Mouse (Mus musculus) cerebellum, adult 2 months (tissue): Measurements from ENCODE around the gene Gm16223. TPM values are rescaled to one million over a fixed set of nuclear protein-coding genes. Genes with fewer than 3 reads are reported as not detected.

Source experiments
- DNase-seq, 2 experiments: peaks; one replicate each; pipeline ENCODE4 v3.0.0; 2021
- H3K27ac ChIP-seq: fragments of 200-500 bp; 2 replicates; pipeline ENCODE4 v1.5.1; 2012; ENCODE audit warnings: low read length, control low read depth, inconsistent platforms; ENCODE audit not compliant: insufficient read depth
- H3K27me3 ChIP-seq: fragments of 200-500 bp; 2 replicates; pipeline ENCODE4 v1.6.1; 2012; ENCODE audit warnings: inconsistent platforms, mild to moderate bottlenecking, low read length, moderate library complexity; ENCODE audit not compliant: control insufficient read depth, insufficient read depth
- H3K4me1 ChIP-seq: fragments of 200-500 bp; 2 replicates; pipeline ENCODE4 v1.6.1; 2011; ENCODE audit warnings: low read length; ENCODE audit not compliant: control insufficient read depth, insufficient read depth
- H3K4me3 ChIP-seq: fragments of 200-500 bp; replicated peaks from 2 replicates; pipeline ENCODE3; 2011; ENCODE audit warnings: mild to moderate bottlenecking, low read depth, low read length, control low read depth; ENCODE audit not compliant: insufficient read depth
- CTCF ChIP-seq: fragments of 200-500 bp; IDR thresholded peaks from 2 replicates; pipeline ENCODE4 v1.5.1; 2011; ENCODE audit warnings: low read depth, mild to moderate bottlenecking, control low read depth, low read length, moderate library complexity, borderline replicate concordance; ENCODE audit not compliant: insufficient read depth
- POLR2A ChIP-seq: fragments of 200-500 bp; IDR thresholded peaks from 2 replicates; pipeline ENCODE4 v1.6.1; 2011; ENCODE audit warnings: low read length, control low read depth, borderline replicate concordance; ENCODE audit not compliant: insufficient read depth
- WGBS: fragments of 180-500 bp; shearing (Covaris S2); methylation state at CpG from one replicate; pipeline ENCODE4 v1.1.7; 2018; 5-methylcytosine and 5-hydroxymethylcytosine counted together
- polyA plus RNA-seq: library from polyadenylated mRNA; depleted of rRNA; stranded (reverse); fragments of >200 nt; gene quantifications from 2 replicates; pipeline ENCODE4 v1.2.3, GENCODE M21; 2012; rRNA removed

Gene Gm16223
- 0.05 and 0.08 TPM in 2 replicates for polyA plus RNA-seq

DNA sequence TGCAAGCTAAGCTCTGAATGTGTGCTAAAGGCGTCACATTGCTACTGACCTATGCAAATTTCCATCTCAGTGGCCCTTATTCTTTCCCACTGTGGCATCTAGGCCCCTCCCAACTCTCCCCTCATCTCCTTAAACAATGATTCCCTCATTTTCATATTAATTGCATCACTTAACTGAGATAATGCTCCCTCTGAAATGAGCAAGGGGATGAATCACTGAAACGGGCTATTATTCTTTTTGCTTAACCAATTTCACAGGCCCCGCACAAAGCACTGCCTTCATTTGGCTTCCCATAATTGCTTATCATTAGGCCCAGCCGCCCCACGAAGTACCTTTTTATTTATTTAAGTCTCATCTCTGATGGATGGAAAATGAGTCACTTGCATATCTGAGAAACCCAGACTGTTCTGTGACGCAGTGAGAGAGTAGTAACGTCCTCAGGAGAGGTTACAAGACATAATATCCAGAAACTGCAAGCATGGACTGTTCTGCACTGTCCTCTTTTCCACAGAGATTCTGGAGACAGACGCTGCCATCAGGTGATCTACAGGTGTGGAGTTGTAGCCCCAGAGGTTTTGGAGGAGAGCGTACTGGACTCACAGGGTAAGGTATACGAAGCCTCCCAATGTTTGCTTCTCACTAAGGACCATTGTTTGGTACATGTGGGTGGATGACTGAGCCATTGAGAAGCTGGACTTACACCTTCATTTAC is at the start of gene Gm16223:
TSS of gene Gm16223 (plus strand) at position 485 of the 712 bp plus-strand sequence.
- Histone ChIP-seq H3K4me1 (peaks cover 5% of the 10 kb centered on the region; the same call in 1 of the 2 replicates), H3K27me3 (no peaks in the 10 kb centered on the region), H3K27ac (no peak within 1 kb of the TSS), H3K4me3 (no peak within 1 kb of the TSS)
- TF ChIP-seq CTCF (no peak), POLR2A (no peak)
- DNase-seq: no peak
- WGBS: 82% methylated on average over 10 of the region's 10 CpGs

- DNase-seq: no peak
- H3K27ac ChIP-seq: no peak overlapping the region
- 90% methylated on average over 3 of the region's 3 CpGs for WGBS
These were observed 45.7 kb upstream of the Gm16223 start for GRCm38 (mm10) chr5:42022029-42022428.

GRCm38 (mm10) chr5:42023521-42023920 is 44.2 kb upstream of the Gm16223 start:
- Histone ChIP-seq H3K4me3 (no peak overlapping the region), H3K4me1 (no peaks in the 10 kb centered on the region), H3K27me3 (no peaks in the 10 kb centered on the region), H3K27ac (no peak overlapping the region)
- WGBS: 69% methylated on average over 1 of the region's 1 CpGs
- TF ChIP-seq POLR2A (no peak), CTCF (no peak)
- DNase-seq: no peak

More at GRCm38 (mm10) chr5:42022029-42022428, 45.7 kb upstream of the Gm16223 start:
- Histone ChIP-seq H3K4me3 (no peak overlapping the region), H3K4me1 (no peaks in the 10 kb centered on the region), H3K27me3 (no peaks in the 10 kb centered on the region)
- TF ChIP-seq CTCF (no peak), POLR2A (no peak)

DNA sequence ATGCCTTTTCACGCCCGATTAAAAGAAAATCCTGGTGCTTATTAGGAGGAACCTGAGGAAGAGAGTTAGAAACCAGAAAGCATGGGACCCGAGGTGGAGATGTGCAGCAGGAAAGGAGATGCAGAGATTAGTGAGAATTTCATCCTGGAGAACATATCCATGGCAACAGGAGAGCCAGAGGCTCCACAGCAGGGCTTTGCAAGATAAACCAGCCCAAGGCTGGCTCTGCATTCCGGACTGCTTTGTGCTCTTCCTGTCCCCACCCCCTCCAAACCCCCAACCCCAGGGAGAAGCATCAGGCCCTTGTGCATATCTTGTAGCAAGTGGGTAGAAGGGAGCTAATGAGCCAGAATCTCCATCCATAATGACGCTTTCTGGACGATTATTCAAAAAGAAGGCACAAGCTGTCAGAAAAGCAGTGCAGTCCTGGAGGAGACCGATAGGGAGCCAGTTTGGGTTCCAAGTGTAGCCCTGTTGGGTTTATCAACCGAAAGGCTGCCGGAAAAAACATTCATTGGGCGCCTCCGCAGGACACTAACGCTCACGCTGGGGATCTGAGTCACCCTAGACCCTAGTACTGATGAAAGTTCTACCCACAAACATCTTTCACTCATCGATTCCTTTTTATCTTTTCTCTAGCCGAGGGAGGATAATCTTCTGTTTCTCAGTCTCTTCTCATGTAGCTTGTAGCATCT is 31.2 kb upstream of the Gm16223 start:
- Histone ChIP-seq H3K27me3 (no peaks in the 10 kb centered on the region), H3K27ac (no peak overlapping the region), H3K4me1 (no peaks in the 10 kb centered on the region), H3K4me3 (no peak overlapping the region)
- 38% methylated on average over 15 of the region's 15 CpGs for WGBS
- peak in 1 of 2 experiments; percentile 4 for DNase-seq
- no peak for TF ChIP-seq CTCF

DNA sequence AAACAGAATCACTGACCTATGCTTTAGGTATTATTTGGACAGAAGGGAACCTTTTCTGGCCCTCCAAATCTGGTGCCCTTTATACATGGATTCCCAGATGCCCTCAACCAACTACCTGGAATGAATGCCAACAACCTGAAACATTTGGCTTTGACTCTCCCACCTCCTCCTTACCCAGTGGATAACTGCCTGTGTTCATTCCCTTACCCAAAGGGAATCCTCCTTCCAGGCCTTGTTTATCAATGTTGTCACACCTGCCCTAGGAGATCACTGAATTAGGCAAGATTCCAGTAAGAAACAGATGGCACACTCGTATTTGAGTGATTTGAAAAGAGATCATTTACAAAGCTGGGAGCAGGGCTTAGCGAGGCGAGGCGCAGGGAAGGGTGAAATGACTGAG is 13.1 kb upstream of the Gm16223 start:
- TF ChIP-seq CTCF: no peak
- no peak for TF ChIP-seq POLR2A
- H3K4me1 ChIP-seq: peaks cover 9% of the 10 kb centered on the region; the same call in 1 of the 2 replicates
- 12% methylated on average over 4 of the region's 4 CpGs for WGBS

GRCm38 (mm10) chr5:42055151-42055550 is 12.6 kb upstream of the Gm16223 start:
- DNase-seq: peak; percentile 78 to 92
- WGBS: 19% methylated on average over 5 of the region's 5 CpGs
- Histone ChIP-seq H3K27me3 (no peaks in the 10 kb centered on the region), H3K4me1 (peaks cover 9% of the 10 kb centered on the region; the same call in 1 of the 2 replicates), H3K4me3 (no peak overlapping the region), H3K27ac (peak overlapping the region; percentile 43; the same call in 1 of the 2 replicates)
- TF ChIP-seq CTCF (no peak), POLR2A (no peak)

More for the DNA sequence above, 13.1 kb upstream of the Gm16223 start:
- Histone ChIP-seq H3K27ac (peak overlapping the region; percentile 95; the same call in 1 of the 2 replicates), H3K27me3 (no peaks in the 10 kb centered on the region), H3K4me3 (no peak overlapping the region)
- DNase-seq: peak; percentile 66 to 94

DNA sequence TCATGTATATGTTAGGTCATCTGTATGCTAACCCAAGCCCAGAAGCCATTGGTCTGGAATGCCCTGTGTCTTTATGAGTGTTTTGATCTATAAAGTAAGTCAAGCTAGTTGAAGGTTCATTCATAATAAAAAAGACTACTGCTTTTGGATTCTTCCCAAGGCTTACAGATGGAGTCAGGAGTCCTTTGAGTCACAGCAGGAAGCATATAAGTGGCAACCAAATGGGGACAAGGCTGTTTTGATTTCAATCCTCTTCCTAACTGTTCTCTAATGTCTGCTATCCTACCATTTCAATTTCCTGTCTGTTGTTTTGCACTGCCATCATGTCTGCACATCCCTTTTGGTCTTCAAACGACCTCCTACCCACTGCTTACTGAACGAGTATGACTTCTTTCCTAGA is 2.7 kb upstream of the Gm16223 start:
- DNase-seq: peak in 1 of 2 experiments; percentile 38
- H3K27ac ChIP-seq: no peak overlapping the region
- H3K4me3 ChIP-seq: no peak overlapping the region
- H3K4me1 ChIP-seq: peaks cover 5% of the 10 kb centered on the region; the same call in 1 of the 2 replicates
- 48% methylated on average over 2 of the region's 2 CpGs for WGBS
- TF ChIP-seq POLR2A: no peak
- TF ChIP-seq CTCF: no peak
- H3K27me3 ChIP-seq: no peaks in the 10 kb centered on the region
